Mouse (Mus musculus): ENCODE data around the gene Zfhx3.

Gene Zfhx3

DNA sequence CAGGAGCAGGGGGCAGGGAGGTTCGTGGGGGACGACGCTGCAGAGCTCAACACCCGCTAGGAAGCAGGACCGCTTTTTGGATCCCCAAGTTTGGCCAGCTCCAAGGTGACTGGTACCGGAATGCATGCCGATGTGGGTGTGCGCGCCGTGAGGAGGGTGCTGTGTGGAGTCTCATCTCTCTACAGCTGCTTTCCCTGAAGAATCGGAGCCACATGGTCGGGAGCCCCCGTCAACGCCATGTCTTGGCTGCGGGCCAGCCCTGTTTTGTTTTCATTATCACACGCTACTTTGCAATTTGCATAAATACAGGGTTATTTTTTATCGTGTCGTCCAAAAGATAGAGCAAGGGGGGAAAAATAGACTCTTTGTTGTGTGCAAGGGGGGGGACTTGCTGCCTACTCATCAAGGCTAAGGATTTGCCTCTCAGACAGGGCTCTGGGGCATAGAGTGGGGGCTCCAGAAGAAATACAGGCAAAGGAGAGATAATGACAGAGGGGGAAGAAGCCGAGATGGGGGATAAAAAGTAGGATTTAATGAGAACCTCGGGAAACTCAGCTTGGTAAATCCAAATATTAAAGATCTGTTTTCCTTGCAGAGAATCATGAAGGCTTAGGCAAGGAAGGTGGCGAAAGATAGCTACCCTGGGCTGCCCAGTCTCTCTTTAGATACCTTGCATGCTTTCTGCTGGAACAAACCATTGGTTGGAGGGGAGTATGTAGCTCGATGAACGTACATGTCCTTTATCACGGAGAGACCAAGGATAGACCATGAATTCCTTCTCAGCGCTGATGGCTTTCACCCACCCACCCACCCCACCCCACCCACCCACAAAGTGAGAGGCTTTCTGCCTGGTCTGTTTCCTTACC lies 595.5 kb downstream of the Zfhx3 start:
- no peak for DNase-seq (ENCODE audit: low spot score in 2 of 2)

DNA sequence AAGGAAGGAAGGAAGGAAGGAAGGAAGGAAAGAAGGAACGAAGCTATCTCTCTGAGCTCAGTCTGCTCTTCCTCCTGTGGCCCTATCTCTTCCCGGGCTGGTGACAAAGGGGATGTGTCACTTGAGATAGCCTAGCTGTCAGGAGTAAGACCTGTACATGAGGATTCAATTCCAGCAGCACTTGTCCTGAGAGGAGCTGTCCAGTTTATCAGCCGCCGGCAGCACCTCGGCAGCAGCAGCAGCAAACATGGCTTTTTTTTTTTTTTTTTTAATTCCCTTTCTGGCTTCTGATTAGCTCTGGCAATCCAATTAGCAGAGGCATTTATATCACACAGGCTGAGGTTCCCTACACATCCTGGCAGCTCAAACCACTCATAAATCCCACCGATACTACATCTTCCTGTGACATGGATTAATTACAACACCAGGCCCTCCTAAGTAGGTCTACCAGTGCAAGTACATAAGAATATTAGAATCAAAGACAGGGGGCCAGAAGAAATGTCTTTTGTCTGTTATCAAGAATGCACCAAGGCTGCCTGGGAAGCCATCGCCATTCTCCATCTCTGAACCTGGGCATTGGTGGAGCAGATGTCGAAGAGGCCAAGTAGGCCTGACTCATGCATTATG lies 596.6 kb downstream of the Zfhx3 start:
- no peak for DNase-seq (ENCODE audit: low spot score in 2 of 2)

DNA sequence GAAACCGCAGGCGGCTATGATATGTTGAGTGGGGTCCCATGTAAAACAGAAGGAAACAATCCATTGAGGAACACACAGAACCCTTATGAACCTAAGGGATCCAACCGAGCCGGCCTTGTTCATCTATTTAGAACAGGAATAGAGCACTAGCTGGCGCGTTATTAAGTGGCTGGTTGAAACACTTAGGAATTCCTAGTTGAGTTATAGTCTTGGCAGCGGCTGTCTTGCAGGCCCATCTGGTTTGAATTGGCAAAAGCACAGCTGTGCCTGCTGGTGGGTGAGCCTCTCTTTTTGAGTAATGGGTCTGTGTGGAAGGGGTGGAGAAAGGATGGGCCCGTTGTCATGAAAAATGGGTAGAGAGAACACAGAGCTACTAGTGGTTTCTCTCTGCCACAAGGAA lies 610.1 kb downstream of the Zfhx3 start:
- no peak for DNase-seq (ENCODE audit: low spot score in 2 of 2)

DNA sequence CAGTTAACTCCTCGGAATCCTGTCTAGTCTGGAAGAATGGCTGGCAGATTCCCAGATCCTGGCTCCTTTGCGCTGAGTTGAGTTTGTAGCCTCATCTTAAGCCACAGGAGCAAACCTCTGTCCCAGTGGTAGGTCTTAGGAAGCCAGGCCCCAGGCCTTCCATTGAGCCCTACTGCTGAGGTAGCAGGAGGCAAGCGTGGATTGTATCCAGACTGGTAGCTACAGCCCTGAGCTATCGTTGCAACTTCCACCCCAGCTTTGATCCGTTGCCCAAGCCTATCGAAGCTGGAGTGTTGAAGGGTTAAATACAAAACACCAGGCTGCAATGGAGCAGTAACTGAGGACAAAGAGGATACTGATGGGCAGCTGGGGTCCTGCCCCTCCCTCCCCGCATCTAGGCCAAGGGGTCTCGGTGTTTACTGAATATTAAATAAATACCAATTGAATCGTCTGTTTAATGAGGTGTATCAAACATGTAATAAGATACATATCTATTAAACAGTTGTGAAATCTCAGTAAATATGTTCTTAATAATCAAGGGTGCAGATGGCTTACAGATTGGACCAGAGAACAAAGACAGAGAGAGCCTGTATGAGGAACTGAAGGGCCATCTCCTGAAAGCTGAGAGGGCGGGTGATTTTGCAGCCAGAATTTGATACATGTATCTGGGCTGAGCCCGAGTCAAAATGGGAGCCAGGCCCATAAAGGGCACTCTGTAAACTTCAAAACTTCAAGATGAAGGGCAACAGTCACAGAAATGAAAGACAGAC lies 611.5 kb downstream of the Zfhx3 start:
- no peak for DNase-seq (ENCODE audit: low spot score in 2 of 2)

DNA sequence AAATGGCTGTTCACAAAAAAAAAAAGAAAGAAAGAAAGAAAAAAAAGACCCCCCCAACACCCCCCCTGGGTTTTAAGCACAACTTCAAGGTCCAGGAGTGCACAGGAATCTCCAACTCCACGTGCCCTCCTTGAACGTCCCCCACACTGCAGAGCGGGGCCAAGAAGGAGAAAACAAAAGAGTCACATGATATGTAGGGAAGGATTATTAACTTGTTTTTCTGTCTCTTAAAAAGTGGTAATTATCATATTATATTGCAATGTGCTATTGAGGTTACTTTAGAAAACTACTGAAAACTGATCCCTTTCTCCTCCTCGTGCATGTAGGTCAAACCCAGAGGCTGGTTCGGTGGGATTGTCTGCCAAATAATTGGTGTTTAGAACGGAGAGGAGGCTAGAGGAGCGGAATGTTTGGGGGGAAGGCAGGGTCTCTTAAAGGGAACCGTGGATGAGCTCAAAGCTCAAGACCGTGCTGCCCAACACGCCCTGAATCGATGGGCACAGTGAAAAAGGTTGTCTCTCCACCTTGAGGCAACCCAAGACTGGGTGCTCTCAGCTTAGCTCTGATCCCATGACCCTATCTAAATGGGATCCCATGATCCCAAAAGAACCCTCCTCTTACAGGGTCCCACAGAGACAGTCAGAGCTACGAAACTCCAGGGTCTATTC lies 612.3 kb downstream of the Zfhx3 start:
- no peak for DNase-seq (ENCODE audit: low spot score in 2 of 2)

DNA sequence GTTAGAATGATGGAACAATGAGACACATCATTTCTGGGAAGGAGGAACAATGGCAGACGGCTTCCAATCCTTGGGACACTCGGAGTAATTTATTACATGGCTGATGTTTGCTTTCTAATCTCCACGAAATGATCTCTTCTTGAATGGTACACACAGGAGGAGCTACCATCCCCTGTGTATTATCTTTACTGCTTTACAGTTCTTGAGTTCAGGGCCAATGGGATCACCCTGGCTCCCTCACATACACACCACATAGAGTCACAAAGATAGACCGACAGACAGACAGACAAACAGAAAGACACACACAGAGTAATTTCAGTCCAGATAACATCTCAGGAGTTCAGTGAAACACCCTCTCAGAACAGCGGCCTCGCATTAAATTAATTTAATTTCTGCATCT lies 621.0 kb downstream of the Zfhx3 start:
- no peak for DNase-seq (ENCODE audit: low spot score in 2 of 2)

DNA sequence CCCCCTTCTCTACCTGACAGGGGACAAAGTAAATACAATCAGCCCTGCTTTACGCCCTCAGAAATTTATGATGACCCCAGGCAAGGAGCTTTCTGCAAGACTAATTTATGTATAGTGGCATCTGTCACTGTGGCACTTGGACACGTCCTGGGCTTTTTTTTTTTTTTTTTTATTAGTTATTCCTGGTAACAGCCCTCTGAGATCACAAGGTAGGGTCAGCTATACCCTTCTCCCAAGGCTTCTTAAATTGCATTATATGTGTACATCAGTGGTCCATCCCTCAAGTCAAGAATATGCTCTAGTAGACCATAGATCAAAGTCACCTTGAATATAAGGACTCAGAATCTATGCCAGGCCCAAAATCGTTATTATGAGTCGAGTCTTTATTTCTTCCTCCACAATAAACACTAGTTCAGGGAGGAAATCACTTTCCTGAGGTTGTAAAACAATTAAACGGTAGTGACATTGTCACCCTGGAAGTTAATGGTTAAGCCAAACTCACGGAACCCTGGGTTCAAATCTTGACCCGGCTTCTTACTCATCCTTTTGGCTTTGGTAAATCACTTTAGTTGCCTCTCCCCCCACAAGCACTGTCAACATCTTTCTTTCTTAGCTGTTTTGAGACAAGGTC lies 621.6 kb downstream of the Zfhx3 start:
- DNase-seq (ENCODE audit: low spot score in 2 of 2): no peak

DNA sequence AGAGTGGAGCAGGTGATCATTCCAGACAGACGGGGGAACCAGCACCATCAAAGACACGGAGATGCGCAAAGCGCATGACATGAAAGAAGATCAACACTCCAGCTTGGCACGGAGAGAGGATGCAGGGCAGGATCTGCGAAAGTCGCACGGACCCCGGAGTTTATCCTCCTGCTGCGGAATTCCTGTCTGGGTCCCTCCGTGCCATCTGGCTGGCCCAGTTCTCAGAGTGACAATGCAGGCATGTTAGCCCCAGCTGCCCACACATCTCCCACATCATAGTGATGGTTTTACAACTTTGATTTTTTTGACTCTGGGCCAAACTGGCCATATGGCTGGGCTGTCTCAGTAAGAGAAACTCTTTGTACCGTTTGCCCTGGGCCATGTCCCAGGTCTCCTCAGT lies 623.6 kb downstream of the Zfhx3 start:
- DNase-seq (ENCODE audit: low spot score in 2 of 2): no peak

DNA sequence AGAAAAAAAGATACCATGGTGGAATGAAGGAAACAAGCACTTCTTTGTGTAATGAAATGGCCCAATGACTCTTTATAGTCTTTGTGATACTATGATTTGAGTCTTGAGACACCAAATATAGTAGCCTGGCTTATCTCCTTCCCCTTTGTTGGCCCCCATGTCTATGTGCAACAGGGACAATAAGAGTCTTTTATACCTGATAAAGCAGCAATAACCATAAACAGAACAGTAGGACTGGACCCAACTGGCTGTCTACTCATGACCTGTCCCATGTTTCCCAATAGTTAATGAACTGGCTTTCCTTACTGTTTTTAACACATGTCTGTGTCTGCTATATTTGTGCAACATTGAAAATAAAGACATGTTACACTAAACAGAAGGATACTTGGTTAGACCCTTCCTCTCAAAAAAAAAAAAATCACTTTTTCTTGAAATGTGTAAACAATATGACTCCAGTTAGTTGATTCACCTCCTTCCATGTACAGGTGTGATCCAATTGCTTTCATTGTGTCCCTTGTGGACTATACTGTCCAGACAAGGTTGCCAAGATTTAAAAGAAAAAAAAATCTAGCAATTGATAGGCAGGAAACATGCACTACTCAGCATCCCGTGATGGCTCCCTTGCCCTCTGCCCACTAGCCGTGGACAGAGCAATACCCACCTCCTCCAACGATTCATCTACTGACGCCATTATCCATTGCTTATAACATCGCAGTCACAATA lies 631.0 kb downstream of the Zfhx3 start:
- no peak for DNase-seq (ENCODE audit: low spot score in 2 of 2)

DNA sequence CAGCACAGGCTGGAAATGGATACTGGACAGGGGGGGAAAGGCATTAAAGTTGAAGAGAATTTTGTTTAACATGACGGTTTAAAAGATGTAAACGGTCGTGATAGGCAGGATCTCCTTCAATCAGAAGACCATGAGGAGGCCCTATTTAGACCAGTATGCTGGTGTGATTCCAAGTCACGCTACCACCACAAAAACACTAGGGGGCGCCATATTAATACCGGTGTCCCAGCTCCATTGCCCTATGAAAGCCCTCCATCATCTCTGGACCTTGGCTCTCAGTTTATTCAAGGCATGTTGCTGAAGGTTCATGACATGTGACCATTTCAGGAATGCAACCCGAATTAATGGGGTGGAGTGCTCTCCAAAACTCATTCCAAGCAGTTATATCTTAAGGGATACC lies 631.7 kb downstream of the Zfhx3 start:
- DNase-seq (ENCODE audit: low spot score in 2 of 2): peak; percentile 16 to 28

DNA sequence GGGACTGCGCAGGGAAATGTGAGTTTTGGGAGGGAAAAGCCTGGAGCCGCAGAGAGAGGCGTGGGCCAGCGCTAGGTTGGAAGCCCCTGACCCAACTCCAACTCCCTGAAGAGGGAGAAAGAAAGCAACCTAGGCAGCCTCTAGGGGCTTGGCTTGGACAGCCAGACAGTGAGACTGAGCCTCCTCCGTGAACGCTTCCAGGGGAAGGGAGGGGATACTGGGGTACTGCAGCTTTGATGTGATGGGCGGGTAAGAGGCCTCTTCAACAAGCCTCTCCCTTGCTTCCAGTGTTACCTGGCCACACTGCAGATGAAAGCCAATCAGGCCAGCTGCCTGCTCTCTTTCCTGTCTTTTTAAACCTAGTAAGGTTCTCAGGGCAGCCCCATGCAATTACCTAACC lies 635.1 kb downstream of the Zfhx3 start:
- DNase-seq (ENCODE audit: low spot score in 2 of 2): no peak

DNA sequence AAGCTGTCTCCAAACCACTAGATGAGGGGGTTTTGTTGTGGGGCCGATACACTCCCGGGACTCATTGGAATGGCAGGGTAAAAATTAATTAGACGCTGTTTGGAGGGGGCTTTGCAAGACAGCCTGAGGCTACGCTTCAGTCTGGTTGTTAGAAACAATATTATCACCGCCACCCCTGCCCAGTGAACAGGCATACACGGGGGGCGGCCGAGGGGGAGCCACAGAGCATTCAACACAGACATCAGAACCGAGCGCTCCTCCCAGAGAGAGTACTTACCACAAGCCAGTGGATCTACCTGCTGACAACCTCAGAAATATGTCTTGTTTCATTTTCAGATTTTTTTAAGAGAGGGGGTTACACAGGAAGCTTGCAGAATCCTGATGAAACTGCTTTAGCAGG lies 635.9 kb downstream of the Zfhx3 start:
- DNase-seq (ENCODE audit: low spot score in 2 of 2): no peak

DNA sequence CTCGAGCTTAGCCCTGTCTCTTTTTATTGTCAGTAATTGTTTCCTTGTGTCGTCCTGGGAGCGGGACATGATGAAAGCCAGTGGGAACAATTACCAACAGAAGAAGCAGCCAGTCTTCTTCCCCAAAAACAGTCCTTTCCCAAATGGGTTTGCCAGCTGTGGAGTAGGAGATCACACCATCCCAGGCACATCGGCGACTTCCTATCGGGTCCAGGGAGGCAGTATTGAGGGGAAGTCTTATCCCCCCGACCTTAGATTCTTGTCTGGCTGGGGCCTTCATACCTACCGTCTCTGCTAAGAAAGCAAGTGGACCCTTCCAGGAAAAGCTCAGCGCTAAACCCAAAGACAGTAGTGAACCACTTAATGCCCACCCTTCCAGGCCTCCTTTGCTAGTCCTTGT lies 637.4 kb downstream of the Zfhx3 start:
- no peak for DNase-seq (ENCODE audit: low spot score in 2 of 2)

DNA sequence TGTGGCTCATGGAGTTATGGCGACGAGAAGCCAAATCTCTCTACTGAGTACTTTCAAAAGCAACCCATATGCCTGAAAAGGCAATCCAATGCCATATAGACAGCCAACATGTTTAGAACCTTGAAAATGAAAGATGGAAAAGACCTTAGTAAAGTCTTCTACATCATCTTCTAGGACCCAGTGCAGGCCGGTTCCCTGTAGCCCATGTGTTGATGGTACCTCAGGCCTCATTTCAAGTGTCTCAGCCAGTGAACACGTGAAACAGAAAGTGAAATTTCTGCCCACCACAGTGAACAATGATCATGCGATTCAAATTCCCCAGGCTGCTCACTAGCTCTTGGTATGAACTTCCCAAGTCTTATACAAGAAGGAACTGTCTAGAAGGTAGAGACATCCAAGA lies 637.9 kb downstream of the Zfhx3 start:
- DNase-seq (ENCODE audit: low spot score in 2 of 2): no peak

DNA sequence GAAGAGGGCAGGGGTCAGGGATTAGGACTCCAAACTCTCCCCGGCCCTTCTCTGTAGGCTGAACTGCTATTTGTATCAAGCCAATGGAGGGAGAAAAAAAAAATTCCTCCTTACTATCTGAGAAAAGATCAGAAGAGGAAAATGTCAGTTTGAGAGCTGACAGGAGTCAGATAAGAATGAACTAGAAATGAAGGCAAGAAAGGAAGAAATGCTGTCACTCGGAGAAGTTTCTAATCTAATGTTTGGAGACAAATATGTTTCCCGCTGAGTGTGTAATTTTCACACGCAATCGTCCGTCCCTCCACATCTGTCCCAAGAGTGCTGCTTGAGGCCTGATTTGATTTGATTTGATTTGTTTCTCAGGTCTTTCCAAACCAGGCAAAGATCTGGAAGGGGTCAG lies 639.1 kb downstream of the Zfhx3 start:
- DNase-seq (ENCODE audit: low spot score in 2 of 2): no peak

DNA sequence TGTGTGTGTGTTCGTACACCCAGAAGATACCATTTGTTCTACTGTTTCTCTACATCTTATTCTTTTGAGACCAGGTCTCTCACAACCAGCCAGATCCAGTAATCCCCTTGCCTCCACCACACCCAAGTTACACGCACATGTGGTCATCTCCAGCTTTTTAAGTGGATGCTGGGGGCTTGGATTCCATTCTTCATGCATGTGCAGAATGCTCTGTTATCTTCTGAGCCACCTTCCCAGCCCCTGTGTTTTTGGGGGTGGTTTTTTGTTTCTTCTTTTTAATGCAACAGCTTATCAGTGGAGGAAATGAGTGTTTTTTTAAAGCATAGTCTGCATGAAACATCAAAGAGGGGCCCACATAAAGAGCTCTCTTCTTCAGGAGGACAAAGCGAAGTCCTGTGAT lies 639.8 kb downstream of the Zfhx3 start:
- no peak for DNase-seq (ENCODE audit: low spot score in 2 of 2)

DNA sequence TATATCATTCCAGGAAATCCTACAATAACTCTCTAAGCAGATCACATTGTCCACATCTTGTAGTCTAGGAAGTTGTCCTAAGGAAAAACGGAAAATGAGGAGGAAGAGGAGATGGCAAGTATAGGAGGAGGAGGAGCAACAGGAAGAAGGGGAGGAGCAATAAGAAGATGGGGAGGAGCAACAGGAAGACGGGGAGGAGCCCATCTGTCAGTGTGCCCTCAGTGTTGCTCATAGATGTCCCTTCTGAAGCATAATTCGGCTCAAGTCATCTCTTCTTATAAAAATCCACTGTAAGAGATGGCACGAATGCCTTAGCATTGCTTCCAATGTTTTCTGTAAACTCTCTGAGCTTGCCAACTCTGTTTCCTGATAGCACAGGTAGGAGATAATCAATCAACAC lies 640.8 kb downstream of the Zfhx3 start:
- no peak for DNase-seq (ENCODE audit: low spot score in 2 of 2)

DNA sequence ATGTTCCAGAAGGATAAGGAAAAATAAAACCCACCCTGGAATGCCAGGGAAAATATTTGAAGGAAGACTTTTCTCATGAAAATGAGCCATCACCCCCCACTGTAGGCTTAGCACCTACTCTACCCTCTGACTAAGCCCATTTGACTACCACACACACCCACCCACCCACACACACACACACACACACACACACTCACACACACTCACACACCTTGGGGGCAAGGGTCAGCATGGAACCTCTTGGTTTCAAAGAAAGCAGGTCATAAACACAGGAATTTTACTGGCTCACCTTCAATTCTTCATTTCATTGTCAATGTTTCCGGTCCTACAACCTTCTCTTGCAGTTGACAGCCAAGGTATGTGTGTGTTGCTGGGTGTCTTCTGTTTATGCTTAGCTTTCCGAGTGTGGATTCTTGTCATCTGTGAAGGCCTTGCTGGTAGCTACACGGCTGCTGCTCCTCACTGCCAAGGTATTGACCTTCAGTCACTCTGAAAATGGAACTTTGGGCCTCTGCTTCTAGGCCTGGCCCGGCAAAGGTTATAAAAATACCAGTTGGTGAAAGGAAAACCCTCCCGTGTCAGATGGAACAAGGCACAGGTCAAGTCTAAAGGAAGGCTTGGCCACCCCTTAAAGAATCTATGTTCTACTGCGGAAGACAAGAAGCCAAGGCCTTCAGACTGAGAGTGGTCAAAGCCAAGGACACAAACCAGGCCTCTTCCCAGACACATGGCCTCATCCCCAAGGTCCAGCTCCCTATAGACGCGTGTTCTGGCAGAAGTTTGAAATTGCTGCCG lies 641.6 kb downstream of the Zfhx3 start:
- no peak for DNase-seq (ENCODE audit: low spot score in 2 of 2)

DNA sequence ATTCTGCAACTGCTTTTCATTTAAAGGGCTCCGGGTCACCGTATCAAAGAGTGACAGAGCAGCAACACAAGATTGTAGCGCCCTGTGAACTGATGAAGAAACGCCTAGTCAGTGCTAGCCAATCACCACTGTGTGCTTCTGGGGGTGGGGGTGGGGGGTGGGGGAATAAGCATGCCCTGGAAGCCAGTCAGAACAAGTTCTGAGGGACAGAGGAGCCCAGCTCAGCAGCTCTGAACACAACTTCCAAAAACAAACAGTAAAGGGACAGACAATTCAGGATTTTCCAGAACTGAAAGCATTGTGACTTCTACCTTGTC lies 642.2 kb downstream of the Zfhx3 start:
- DNase-seq (ENCODE audit: low spot score in 2 of 2): no peak

DNA sequence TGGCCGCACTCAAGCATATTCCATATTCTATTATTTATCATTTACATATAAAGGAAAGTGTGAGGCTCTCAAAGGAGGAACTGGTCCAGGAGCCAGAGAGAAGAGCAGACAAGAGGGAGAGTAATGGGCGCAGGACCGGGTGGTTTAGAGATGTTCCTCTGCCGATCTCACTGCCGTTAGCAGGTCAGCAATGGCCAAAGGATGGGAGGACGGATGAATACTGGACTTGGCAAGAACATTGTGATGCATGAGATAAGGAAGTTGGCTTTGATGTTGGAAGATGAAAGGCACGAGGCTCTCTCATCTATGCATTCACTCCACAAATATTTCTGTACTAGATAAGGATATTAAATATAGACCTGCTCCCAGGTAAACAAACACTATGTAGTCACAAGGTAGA lies 648.6 kb downstream of the Zfhx3 start:
- DNase-seq (ENCODE audit: low spot score in 2 of 2): no peak
